Mouse (Mus musculus): ENCODE data around the gene Metap2.

Metap2 gene

DNA sequence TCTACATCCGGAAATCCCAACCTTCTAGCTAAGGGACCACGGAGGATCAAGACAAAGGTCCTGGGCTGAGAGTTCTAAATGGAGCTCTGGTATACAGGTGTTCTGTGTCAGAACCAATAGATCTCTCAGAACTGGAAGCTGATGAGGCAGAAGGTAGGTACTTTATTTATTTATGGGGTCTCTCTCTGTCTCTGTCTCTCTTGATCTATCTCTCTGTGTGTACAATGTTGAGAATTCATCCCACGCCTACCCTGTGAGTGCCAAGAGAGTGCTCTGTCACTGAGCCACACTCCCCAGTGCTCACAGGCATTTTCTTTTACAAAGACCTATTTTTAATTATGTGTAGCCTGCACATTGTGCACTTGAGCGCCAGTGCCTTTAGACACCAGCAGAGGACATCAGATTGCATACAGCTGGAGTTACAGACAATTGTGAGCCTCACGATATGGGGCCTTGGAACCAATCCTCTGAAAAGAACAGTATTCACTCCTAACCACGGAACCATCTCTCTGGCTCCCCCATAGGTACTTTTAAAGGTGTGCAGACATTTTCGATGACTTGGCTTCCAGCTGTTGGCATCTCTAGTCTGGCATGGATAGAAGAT lies at the start of gene Metap2:
TSS of gene Metap2 (minus strand) at position 51 of the 604 bp plus-strand sequence.
- DNase-seq (ENCODE audit: low spot score): no peak

DNA sequence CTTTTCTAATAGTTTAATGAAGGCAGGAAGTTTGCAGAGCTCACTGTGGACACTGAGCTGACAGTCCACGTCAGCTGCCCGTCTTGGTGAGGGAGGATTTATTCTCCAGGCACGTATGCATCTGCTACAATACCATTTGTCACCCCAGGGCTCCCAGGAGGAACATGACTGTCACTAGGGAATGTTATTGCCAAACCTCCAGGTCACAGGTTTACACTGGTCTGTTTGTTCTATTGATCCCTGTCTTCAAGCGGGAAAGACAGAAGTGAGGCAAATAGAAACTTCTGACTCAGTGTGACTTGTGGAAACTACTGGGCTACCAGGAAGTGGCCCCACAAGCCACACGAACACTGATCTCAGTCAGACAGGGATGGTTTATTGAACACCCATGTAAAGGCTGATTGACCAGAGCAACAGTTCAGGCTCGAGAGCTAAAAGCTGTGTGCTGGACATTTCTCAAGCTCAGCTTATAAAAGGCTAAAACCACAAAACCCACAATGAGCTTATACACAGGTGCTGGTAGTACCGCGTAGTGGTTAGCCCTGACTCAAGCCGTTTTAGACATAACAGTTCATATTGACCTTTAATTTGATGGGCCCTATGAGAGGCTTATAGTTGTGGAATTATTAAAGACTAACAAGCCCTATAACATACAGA lies 49.1 kb upstream of the Metap2 start:
- no peak for DNase-seq (ENCODE audit: low spot score)

- no peak for DNase-seq (ENCODE audit: low spot score)
Measured at GRCm38 (mm10) chr10:93945364-93945763, 48.5 kb upstream of the Metap2 start.

- no peak for DNase-seq (ENCODE audit: low spot score)
Measured at GRCm38 (mm10) chr10:93944241-93944640, 47.3 kb upstream of the Metap2 start.

- DNase-seq (ENCODE audit: low spot score): no peak
Measured at GRCm38 (mm10) chr10:93940279-93940678, 43.4 kb upstream of the Metap2 start.

DNA sequence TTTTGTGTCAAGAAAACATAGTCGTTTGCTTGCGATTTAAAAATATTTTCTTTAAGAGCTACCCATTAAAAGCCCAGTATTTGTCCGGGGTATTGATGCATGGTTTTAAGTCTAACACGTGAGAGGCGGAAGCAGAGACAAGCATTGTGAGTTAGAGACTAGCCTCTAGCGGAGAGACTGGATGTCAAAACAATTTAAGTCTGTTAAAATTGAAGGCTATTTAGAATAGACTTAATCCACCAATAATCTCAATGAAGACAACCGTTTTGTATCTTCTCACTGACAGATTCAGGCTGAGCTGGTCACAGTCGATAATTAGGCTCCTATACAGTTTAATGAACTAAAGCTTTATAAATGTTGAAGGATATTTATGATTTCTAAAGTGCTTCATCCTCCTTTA lies 42.8 kb upstream of the Metap2 start:
- no peak for DNase-seq (ENCODE audit: low spot score)

DNA sequence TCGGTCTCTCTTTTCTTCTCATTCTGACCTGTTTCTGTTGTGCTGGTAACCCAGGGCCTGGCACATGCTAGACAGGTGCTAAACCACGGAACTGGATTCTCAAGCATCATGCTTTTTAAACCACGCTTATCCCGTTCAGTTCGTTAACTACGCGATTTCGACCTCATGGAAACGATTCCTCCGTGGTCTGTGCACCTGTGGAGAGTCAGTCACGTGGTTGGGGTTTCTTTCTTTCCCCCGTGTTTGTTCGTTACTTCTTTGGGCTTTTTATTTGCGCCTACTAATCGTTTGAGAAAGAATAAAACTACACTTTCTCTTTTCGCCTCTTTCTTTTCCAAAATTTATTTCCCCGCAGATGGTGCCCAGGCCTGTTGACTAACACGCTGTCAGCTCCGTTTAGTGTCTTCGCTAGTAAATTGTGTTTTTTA lies 42.0 kb upstream of the Metap2 start:
- DNase-seq (ENCODE audit: low spot score): no peak

DNA sequence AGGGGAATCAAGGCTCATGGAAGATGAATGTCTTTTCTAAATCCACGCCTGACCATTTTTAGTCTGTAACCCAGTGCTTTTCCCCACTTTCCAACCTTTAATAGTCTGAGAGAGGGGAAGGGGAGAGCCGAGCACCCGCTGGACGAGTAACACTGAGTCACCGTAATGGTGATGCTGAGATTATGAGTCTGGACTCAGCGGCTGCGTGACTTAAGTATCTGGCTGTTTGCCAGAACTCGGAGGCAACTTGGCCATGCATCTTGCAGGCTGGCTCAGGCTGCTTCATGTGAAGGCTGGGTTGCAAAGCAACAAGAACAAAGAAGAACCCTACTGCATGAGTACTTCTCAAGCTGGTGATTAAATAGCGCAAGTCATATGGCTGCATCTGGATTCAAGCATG lies 37.1 kb upstream of the Metap2 start:
- DNase-seq (ENCODE audit: low spot score): no peak

- DNase-seq (ENCODE audit: low spot score): no peak
Measured at GRCm38 (mm10) chr10:93932861-93933260, 36.0 kb upstream of the Metap2 start.

DNA sequence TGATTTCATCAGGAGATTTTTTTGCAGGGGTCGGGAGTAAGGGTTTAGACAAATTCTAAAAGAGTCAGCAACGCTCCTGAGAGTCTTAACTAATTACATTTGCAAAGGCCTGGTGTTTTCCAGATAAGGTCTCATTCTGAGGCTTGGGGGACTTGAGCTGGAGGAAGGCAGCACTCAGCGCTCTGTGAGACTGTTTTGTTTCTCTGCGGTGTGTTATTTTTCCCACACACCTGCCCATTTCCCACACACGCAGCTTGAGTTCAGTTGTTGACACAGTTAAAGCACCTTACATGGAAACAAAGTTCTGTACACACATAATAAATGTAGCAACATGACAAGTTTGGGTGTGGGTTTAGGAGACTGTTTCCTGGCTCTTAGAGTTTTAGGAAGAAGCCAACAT lies 35.1 kb upstream of the Metap2 start:
- DNase-seq (ENCODE audit: low spot score): no peak

DNA sequence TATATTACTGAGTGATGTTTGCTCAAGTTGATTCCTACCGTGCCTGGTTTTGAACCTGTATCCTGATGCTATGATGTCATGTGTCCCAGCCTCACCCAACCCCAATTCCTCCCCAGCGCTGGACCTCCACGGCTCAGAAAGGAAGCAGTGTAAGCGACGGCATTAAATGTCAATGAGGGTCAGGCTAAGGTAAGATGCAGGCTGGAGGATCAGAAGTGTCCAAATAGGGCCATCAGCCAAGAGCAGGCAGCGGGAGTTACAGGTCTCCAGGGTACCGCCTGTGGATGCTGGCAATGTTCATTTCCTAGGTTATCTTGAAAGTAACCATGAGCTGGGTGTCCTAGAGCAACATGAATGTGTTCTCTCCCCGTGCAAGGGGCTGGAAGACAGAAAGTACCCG lies 34.5 kb upstream of the Metap2 start:
- DNase-seq (ENCODE audit: low spot score): no peak

GRCm38 (mm10) chr10:93930236-93930824 lies 33.4 kb upstream of the Metap2 start:
- DNase-seq (ENCODE audit: low spot score): no peak

DNA sequence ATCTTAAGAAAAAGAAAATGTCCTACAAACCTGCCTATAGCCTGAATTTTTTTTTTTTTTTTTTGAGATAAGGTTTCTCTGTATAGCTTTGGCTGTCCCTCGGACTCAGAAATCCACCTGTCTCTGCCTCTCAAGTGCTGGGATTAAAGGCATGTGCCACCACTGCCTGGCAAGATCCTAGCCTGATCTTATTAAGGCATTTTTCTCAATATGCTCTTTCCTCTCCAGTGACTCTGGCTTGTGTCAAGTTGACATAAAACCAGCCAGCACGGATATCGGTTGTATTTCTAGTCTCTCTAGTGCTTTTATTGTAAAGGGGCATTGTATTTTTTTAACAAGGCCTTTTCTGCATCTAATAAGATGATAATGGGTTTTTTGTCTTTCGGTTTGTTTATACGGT lies 27.8 kb upstream of the Metap2 start:
- DNase-seq (ENCODE audit: low spot score): no peak

GRCm38 (mm10) chr10:93921160-93921559 lies 24.3 kb upstream of the Metap2 start:
- no peak for DNase-seq (ENCODE audit: low spot score)

DNA sequence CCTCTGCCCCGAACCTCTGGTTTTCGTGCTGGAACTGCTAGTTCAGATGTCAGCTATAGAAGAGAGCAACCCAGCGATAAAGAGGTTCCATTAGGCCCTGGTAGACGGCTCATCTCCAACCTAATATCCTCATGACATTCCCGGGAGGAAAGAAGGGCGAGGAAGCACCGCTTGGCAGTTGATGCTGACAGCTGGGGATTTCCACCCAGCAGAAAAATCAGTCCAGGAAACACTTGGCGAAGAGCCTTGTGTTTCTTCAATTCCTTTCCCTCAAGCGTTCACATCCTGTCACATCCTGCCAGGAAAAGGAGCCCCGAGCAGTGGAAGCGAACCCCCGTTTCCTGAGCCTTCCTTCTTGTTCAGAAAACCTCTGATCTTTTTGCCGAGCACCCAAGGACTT lies 22.3 kb upstream of the Metap2 start:
- no peak for DNase-seq (ENCODE audit: low spot score)

DNA sequence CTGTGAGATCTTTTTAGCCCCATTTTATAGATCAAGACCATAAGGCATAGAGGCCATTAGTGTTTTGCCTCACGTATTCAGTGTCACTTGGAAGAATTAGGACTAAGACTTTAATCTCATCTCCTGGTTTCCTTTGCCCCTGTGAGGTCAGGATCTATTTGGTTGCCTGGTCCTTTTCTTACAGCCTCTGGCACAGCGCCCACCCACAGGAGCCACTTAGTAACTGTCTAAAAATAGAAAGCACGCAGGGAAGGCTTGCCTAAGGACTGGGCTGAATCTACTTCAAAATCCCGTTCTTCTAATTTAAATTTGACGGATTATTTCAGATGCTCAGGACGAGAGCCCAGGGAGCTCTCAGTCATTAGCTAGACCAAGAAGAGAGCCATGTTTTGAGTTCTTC lies 21.8 kb upstream of the Metap2 start:
- no peak for DNase-seq (ENCODE audit: low spot score)

DNA sequence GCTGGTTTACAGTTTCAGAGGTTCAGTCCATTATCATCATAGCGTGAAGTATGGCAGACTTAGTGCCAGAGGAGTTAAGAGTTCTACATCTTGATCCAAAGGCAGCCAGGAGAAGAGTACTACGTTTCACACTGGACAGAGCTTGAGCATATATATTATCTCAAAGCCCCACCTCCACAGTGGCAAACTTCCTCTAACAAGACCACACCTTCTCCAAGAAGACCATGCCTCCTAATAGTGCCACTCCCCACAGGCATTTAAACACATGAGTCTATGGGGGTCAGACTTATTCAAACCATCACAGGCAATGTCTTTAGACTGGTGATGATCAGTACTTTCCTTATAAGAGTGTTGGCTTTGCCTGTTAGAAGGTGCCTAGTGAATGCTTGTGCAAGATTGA lies 21.2 kb upstream of the Metap2 start:
- no peak for DNase-seq (ENCODE audit: low spot score)

DNA sequence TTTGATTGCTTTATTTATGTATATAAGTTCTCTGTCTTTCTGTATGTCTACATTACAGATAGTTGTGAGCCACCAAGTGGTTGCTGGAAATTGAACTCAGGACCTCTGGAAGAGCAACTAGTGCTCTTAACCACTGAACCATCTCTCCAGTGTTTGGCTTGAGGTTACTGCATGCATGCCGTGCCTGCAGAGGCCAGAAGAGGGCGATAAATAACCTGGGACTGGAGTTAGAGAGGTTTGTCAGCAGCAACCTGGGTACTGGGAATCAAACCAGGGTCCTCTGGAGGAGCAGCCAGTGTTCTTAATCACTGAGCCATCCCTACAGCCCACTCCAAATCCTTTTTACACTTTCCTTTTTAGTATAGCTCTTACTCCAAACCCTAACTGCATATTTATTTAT lies 19.9 kb upstream of the Metap2 start:
- no peak for DNase-seq (ENCODE audit: low spot score)

DNA sequence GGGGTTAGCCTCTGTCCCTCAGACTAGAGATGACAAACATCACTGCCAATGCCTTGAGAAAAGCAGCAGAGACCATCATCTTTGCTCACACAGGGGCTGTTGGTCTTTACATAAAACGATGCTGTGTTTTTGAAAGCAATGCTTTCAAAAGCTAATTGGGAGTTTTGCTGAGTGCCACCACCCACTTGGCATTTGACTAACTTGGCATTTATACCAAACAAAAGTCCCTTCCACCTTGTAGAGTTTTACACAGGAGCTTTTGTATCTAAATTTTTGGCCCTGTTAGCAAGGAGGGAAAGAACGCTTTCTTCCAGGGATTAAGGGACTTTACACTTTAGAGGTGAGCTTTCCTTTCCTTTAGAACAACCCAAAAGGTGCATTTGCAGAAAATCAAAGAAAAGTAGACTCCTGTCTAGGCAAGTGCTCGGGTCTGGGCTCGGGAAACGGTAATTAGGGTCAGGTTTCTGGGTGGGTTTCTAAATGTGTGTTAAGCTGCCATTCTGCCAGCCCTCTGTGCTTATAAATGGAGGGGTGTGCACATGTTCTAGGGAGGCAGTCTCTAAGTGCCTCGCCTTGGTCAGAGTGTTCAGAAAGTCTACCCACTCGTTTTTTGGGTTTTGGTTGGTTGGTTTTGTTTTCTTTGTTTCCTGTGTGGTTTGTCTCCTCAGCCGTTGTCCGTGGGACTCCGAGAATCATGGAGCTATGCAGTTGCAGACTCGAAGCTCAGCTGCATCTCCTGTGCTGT lies 18.8 kb upstream of the Metap2 start:
- no peak for DNase-seq (ENCODE audit: low spot score)

GRCm38 (mm10) chr10:93913525-93913924 lies 16.6 kb upstream of the Metap2 start:
- no peak for DNase-seq (ENCODE audit: low spot score)

DNA sequence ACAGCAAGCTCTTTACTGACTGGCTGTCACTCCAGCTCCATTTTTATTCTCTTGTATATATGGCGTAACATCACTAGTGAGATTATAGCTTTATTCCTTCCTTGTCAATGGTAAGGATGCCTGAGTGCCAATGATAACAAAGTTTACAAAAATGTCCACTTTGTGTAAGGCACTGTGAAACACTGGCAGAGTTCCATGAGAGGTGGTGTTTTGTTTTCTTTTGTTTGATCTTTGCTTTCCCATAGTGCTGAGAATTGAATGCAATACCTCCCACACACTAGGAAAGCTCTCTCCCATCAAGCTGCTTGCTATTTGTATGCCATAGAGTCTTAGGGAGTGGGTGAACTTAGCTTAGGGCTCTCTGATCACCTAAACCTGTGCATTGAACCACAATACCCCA lies 16.0 kb upstream of the Metap2 start:
- DNase-seq (ENCODE audit: low spot score): no peak

DNA sequence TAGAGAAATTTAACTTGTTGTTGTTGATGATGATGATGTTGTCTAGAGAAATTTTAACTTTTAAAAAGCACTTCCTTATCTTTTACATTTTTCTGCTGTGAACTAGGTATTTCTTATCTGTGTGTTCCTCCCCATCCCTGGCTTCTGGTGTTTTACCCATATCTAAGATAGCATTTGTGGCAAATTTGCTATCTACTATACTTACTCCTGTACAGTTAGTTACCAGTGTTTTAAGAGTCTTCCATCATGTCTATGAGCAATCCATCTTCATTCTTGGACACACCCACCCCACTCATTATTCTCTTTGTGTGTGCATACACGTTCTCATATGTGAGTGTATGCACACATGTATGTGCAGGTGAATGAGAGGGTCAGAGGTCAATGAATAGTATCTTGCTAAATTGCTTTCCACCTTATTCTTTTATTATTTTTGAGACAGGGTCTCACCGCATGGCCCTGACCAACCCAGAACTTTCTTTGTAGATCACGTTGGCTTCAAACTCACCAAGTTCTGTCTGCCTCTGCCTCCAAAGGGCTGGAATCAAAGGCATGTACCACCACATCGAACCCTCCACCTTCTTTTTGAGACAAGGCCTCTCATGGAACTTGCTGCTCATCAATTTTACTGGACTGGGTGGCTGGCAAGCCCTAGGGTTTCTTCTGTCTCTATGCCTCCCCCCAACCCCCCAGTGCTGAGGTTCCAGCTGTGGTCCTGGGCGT lies 15.4 kb upstream of the Metap2 start:
- DNase-seq (ENCODE audit: low spot score): no peak

Data from ovary, adult 18-20 months (tissue).